Comparison of ENCODE assay signal across 9 mouse cellular contexts in the genomic region with DNA sequence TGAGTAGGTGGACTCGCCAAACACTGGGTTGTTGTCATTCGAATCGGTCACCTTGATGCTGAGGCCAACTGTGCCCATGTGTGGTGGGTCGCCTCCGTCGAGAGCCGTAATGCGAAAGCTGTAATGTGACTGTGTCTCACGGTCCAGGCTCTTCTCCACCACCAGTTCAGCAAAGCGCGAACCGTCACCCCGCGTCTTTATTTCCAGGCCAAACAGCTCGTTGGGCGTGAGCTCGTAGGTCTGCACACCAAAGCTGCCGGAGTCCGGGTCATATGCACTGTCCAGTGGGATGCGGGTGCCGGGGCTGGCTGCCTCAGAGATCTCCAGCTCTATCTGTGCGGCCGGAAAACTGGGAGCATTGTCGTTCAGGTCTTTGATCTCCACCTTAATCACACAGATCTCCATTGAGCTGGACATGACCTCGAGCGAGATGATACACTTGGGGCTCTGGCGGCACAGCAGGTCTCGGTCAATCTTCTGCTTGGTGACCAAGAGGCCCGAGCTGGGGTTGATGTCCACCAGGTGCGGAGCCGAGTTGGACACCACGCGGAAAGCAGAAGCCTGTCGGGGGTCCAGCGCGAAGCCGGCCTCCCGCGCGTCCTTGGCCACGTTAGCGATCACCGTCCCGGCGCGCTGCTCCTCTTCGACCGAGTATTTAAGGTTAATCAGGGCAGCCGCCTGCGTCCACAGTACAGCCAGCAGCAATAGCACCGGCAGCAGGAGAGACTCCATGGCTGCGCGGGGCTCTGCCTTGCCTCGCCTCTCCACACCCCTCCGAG. TPM values are rescaled to one million over a fixed set of nuclear protein-coding genes. Genes with fewer than 3 reads are reported as not detected.
A peak's percentile ranks its signal among the peaks of the same experiment; 100 is the strongest.
DNase-seq lines count a peak whose midpoint lies in the region; ATAC-seq lines count a peak whose summit lies in the region.
"Had no signal": no experiment of that assay in that cellular context is flagged by ENCODE, and none has a peak within 500 bp of the region (broad histone marks: within the 10 kb centered on the region; RNA-seq: fewer than 3 reads in every experiment).

No protein-coding gene starts in this region.

- H3K27ac ChIP-seq in heart, embryonic 13.5 days (replicated peaks): no peak overlapping the region
- no peak overlapping the region for H3K27ac ChIP-seq in brown adipose tissue, adult 24 weeks (replicated peaks; ENCODE audit: low read depth, low read length)
- H3K27ac ChIP-seq in heart, embryonic 16.5 days (ENCODE audit: low read length): no peak overlapping the region
- no peak overlapping the region for H3K27ac ChIP-seq in midbrain, embryonic 12.5 days (replicated peaks)

- H3K4me1 ChIP-seq in heart, embryonic 13.5 days: no peaks in the 10 kb centered on the region; the same call in 1 of the 2 replicates
- H3K4me1 ChIP-seq in brown adipose tissue, adult 24 weeks (ENCODE audit: control insufficient read depth, insufficient read depth, insufficient read length, low read length): peaks cover 7% of the 10 kb centered on the region
- H3K4me1 ChIP-seq in heart, embryonic 16.5 days (ENCODE audit: control insufficient read depth, insufficient read depth, low read length): no peaks in the 10 kb centered on the region
- H3K4me1 ChIP-seq in midbrain, embryonic 12.5 days: no peaks in the 10 kb centered on the region

- H3K9ac ChIP-seq in heart, embryonic 13.5 days: peak overlapping the region; percentile 63
- no peak overlapping the region; the same call in 1 of the 2 replicates for H3K9ac ChIP-seq in heart, embryonic 16.5 days (ENCODE audit: low read length)
- H3K9ac ChIP-seq in midbrain, embryonic 12.5 days (replicated peaks): peak overlapping the region; percentile 65

- H3K27me3 ChIP-seq in heart, embryonic 13.5 days (replicated peaks): peaks cover 70% of the 10 kb centered on the region
- peaks cover 42% of the 10 kb centered on the region for H3K27me3 ChIP-seq in heart, embryonic 16.5 days (ENCODE audit: control insufficient read depth, insufficient read depth, low read length)
- peaks cover 27% of the 10 kb centered on the region for H3K27me3 ChIP-seq in midbrain, embryonic 12.5 days

- H3K4me3 ChIP-seq in heart, embryonic 13.5 days: peak overlapping the region; percentile 60
- H3K4me3 ChIP-seq in brown adipose tissue, adult 24 weeks (ENCODE audit: insufficient read depth, low read depth, low read length): peak overlapping the region; percentile 61
- H3K4me3 ChIP-seq in heart, embryonic 16.5 days (ENCODE audit: low read length): peak overlapping the region; percentile 59
- peak overlapping the region; percentile 55 for H3K4me3 ChIP-seq in midbrain, embryonic 12.5 days

- H3K9me3 ChIP-seq in heart, embryonic 13.5 days: no peaks in the 10 kb centered on the region
- H3K9me3 ChIP-seq in heart, embryonic 16.5 days (replicated peaks; ENCODE audit: control insufficient read depth, low read length): no peaks in the 10 kb centered on the region
- H3K9me3 ChIP-seq in midbrain, embryonic 12.5 days: no peaks in the 10 kb centered on the region

- H3K4me2 ChIP-seq in heart, embryonic 13.5 days: peak overlapping the region; percentile 80
- H3K4me2 ChIP-seq in heart, embryonic 16.5 days (ENCODE audit: low read depth, low read length): peak overlapping the region; percentile 89
- H3K4me2 ChIP-seq in midbrain, embryonic 12.5 days (replicated peaks): peak overlapping the region; percentile 75

- WGBS in heart, embryonic 13.5 days: 18% methylated on average over 46 of the region's 55 CpGs
- 23% methylated on average over 44 of the region's 55 CpGs for WGBS in heart, embryonic 16.5 days
- 29% methylated on average over 51 of the region's 55 CpGs for WGBS in midbrain, embryonic 12.5 days

- ATAC-seq in heart, embryonic 13.5 days (ENCODE audit: extremely low read depth, insufficient number of reproducible peaks, low FRiP score, low TSS enrichment): no peak
- ATAC-seq in heart, embryonic 16.5 days (replicated peaks; ENCODE audit: extremely low read depth, insufficient read depth, low FRiP score): no peak
- no peak for ATAC-seq in midbrain, embryonic 12.5 days (ENCODE audit: low FRiP score, low read depth)
- ATAC-seq in megakaryocyte, adult 5-6 weeks (ENCODE audit: poor library complexity, severe bottlenecking): no peak

- no peak for DNase-seq in heart, postnatal 4 days
- no peak for DNase-seq in layer of hippocampus, adult 9-11 months
- no peak for DNase-seq in cerebellum, postnatal 36 days

- H3K36me3 ChIP-seq in heart, embryonic 13.5 days: no peaks in the 10 kb centered on the region
- no peaks in the 10 kb centered on the region for H3K36me3 ChIP-seq in heart, embryonic 16.5 days (ENCODE audit: control insufficient read depth, insufficient read depth)
- no peaks in the 10 kb centered on the region for H3K36me3 ChIP-seq in midbrain, embryonic 12.5 days

RNA-seq across cellular contexts. Expression of gene Pcdh19, which starts 2.1 kb away (rescaled TPM):
- 0.31 and 0.48 TPM in 2 replicates for polyA plus RNA-seq in heart, embryonic 13.5 days (2015; fragmentation: Nextera tagmentation; extraction: Ambion mirVana)
- 10 to 100 TPM; 16.4 to 16.6 TPM for total RNA-seq in heart, postnatal 4 days (2021)
- polyA plus RNA-seq in brown adipose tissue, adult 24 weeks (2012; ENCODE audit: insufficient read depth, insufficient read length, missing spikeins): 1.9 and 3.1 TPM in 2 replicates
- 0.95 and 1.00 TPM in 2 replicates for polyA plus RNA-seq in heart, embryonic 16.5 days (2015; fragmentation: Nextera tagmentation; extraction: Ambion mirVana)
- 10.2 and 14.1 TPM in 2 replicates for polyA plus RNA-seq in midbrain, embryonic 12.5 days (2016; fragmentation: Nextera tagmentation; extraction: Ambion mirVana)
- total RNA-seq in megakaryocyte, adult 5-6 weeks (2015): 0.02 TPM in 1 of 2 replicates, not detected in the other
- 0.08 TPM in 1 of 2 replicates, not detected in the other for total RNA-seq in megakaryocyte, adult 5-6 weeks (2017)
- total RNA-seq: hematopoietic stem cell, adult 5-6 weeks had no signal
